Mouse (Mus musculus) cerebellum, postnatal 4 days (tissue): ENCODE results near the gene Gigyf2.

ENCODE experiments used
- DNase-seq, 2 experiments: peaks; one replicate each; pipeline ENCODE4 v3.0.0; 2022; ENCODE audit warnings: low spot score in 2 of 2, mixed read lengths in 1 of 2

The Gigyf2 gene

DNA sequence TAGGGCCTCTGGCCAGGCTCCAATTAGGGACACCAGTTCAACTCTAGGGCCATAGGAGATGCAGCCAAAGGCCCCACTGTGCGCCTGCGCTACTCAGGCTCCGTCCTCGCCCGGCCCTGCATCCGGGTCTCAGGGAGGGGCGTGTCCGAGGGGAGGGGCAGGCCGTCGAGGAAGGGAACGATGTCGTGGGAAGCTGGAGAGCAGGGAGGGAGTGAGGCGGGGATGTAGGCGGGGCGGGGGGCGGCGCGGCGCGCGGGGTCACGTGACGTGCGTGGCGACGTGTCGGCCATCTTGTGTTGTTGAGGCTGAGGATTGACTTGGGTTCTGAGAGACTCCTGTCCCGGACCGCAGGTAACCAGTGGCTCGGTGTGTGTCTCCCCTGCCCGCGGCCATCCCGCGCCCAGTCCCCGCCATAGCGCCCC is at the start of gene Gigyf2:
TSS of gene Gigyf2 (plus strand) at position 257 of the 422 bp plus-strand sequence.
- DNase-seq: peak; percentile 94 to 97

DNA sequence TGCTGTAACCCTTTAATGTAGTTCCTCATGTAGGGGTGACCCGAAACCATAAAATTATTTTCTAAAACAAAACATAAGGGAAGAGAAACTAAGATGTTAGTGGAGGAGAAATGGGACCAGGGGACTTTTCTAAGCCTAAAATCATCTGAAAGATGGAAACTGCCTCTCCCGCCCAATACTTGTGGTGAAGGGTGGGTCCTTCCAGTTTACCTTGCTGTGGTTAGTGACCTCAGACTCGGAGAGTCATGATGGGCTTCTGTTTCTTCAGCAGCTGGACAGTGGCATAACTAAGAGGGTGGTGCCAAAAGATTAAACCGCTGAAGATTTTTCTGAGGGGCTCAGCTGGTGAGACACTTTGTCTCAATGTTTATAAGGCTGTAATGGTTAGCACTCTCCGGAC is 46.5 kb upstream of the Gigyf2 start:
- DNase-seq: no peak

DNA sequence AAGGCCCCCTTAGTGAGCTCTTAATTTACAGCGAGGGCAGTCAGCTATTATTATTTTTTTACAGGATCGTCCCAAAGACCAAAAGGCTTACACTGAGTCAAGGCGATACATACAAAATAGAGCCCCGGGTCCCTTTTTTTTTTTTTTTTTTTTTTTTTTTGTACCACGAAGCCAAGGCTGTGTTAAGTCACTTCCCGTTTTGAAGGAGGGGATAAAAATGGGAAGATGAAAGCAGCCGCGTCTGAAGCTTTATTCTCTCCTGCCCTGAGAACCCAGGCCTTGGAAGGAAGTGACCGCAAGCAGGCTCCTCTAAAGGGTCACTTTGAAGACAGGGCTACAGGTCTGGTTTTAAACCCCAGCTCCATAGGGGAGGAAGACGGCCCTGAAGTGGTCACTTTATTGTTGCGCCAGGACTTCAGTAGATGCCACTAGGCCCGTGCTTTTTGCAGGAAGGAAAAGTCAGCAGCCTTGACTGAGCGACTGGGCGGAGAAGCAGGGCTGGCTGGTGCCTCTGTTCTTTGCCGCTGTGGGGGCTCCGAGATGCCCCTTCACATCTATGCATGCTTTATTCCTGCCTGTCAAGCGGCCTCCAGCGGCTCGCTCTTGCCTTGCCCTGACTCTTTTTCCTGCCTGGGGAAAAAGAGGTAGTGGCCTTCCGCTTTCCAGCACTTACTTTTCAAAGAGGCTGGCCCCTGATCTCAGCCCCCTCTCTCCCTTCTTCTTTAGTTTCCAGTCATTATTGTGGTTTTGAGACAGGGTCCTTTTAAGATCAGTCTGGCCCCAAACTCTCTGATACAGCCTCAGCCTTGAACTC is 45.0 kb upstream of the Gigyf2 start:
- no peak for DNase-seq

DNA sequence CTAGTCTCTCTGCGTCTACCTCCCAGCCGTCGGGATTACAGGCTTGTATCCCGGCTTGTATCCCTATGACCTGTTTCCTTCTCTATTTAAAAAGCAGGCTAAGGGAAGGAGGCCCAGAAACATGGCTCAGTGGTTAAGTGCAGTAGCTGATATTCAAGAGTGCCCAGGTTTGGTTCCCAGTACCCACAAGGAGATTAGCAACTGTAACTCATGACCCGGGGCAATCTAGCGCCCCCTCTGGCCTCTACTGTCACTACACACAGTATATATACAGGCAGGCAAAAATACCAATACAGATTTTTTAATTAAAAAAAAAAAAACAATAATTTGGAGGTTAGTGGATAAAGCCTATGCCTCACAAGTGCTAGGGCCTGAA is 44.4 kb upstream of the Gigyf2 start:
- no peak for DNase-seq

DNA sequence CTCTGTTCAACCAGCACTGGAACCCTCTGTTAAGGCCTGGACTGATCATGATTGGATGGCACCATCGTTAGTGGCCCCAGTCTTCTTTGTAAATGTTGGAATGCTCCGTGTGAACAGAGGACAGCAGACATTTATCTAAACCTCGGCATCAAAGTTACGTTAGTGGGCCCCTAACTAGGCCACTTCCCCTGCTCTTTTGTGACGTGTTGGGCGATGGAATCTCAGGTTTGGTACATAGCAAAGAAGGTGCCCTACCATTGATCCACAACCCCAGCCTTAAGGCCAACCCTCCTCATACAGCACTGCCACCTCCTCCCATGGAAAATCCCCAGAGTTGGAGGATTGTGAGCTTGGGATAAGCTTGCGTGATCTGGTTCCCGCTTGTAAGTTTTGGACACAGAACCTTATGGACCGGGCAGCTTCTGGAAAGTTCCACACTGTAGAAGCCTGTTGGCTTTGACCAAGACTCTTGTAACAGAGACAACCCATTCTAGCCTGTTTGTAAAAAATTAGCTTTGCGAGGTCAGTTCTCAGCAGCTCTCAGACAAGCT is 43.3 kb upstream of the Gigyf2 start:
- DNase-seq: no peak

DNA sequence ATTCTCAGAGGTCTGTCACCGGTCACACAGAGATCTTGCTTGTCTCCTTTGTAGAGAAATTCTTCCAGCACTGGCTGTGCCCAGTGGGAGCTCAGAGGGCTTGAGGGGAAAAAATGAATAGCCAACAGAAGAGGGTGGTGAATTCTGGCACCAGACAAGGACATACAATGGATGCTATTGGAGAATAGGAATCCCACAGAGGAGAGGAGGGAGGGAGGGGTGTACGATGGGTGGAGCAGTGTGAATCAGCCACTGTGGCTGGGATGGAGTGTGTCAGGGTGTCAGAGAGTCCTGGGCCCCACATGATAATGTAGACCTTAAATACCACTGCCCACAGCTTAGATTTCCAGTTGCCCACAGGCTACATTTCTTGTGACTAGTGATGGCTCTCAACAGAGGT is 39.7 kb upstream of the Gigyf2 start:
- no peak for DNase-seq

DNA sequence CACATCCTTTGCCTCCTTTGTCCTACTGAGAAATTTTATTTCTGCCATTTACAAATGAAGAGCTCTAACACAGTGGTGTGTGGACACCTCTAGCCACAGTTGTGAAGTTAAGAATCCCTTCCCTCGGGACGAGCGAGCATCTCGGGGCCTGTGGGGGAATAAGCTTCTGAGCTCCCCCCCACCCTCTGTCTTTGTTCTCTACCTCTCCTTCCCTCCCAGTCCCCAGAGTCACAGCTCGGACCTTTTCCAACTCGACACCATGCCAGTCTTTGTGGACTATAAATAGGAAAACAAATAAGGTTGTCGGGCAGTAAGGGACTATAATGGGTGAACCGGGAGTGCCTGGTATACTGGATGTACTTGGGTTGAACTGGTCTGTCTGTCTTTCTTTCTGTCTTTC is 35.4 kb upstream of the Gigyf2 start:
- no peak for DNase-seq

DNA sequence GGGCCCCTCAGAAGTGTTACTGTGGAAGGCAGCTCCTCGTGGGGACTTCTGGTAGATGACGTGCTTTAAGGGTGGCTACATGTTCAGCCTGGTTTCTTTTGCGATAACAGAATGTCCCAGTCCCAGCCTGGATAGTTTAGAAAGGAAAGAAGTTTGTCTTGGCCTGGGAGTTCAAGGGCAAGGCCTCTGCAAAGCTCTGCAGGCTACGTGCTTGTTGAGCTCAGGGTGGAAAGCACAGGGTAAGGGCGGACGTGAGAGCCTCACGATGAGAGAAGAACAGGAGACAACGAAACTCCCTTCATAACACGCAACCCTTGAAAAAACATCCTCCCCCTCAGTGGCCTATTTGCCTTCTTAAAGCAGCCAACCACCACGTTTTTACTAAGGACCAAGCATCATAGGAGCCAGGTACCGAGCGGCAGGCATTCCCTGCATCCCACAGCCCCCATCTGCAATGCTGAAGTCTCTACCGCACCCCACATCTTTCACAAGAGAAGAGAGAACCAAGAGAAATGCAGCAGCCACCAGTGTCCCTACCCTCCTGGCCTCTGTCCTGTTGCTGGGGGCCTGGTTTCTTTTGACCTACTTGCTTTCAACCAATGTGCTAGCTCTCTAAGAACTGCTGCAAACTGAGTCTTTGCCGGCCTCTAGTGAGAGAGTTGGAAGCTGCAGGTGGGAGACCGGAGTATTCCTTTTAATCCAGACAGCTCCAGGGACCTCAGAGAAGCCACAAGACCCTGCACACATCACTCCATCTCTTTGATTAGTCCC is 34.2 kb upstream of the Gigyf2 start:
- peak in 1 of 2 experiments; percentile 40 for DNase-seq

DNA sequence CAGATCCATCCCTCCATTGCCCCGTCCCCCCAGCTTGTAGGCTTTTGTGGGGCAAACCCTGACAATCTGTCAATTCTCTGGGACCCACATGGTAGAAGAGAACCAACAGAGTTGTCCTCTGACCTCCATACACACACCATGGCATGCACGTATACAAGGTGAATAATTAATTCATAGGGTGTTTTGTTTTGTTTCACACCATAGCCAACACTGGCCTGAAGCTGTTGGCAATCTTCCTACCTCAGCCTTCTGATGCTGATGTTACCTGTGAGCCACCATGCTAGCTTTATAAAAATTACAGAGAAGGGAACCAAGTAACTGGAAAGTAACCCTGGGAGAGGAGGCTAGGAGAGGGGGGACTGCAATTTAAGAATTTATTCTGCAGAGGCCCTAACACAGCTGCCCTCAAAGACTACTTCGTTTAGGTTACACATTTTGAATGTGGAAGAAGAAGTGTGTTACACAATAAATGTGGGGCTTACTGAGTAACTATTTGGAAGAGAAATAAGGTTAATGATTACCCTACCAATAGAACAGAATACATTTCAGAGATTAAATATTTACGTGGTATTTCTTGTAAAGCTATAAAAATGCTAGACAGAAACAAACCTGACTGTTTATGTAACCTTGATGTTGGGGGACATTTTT is 32.6 kb upstream of the Gigyf2 start:
- DNase-seq: no peak

DNA sequence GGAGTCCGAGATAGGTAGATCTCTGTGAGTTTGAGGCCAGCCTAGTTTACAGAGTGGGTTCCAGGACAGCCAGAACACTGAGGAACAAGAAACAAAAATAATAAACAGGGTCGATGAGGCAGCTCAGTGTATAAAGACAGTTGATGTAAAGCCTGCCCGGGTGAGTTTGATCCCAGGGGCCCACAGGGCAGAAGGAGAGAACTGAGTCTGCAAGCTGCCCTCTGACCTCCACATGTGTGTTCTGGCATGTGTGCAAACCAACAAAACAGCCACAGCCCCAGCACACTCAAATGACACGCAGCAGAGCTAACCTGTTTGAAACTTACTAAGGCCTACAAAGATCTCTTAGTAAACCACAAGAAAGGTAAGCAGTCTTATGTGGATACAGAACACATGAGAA is 31.8 kb upstream of the Gigyf2 start:
- no peak for DNase-seq

DNA sequence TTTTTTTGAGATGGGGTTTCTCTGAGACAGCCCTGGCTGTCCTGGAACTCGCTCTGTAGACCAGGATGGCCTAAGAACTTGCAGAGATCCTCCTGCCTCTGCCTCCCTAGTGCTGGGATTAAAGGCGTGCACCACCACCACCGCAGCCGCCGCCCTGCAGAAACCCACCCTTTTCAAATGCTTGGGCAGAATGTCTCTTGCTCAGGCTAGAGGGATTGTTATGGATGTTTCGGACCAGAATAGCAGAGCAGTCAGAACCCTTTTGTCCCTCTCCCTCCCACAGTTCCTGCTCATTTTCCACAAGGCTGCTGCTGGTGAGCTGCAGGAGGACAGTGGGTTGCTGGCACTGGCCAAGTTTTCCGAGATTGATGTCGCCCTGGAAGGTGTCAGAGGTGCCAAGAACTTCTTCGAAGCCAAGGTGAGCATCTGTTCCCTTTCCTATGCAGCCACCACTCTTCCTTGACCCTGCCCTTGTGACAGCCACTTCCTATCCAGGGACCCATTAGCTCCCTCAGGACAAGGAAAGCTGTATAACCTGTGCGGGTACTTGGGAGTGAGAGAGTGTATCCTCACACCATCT is 29.4 kb upstream of the Gigyf2 start:
- no peak for DNase-seq

DNA sequence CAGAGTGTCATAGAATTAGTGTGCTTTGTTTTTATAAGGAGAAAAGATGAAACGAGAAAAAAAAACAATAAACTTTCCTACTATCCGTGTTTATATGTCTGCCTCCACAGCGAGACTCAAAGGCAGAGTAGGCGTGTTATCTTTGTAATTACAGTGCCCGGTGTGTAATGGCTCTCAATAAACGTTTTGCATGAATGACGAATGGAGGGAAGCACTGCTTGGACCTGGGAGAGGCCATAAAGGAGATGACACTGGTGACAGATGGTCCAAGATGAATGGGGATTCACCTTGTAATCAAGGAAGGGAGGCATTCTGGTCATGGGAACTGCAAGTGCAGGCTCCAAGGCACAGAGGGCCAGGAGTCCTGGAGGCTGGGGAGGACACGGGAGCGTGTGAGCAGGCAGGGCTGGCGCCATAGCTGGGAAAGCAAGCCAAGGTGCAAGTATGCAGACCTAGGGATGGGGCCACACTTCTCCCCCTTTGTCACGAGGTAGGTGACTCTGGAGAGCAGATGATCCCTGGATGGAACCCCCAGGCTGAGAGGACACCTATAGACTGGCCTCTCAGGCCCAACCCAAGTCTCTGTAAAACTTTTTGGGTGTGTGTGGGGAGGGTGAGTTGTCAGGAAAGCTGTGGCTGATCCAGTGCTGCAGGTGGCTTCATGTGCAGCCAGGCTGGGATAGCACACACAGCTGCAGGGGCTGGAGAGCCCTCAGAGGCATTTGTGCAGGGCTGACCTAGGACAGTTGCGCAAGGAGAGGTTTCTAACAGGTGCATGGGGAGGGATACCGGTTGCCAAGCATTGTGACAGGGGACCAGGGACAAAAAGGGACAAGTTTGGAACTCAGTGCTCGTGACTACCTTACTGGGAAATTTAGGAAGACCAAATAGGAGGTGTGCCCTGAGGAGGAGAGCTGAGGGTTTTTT is 26.2 kb upstream of the Gigyf2 start:
- DNase-seq: no peak

DNA sequence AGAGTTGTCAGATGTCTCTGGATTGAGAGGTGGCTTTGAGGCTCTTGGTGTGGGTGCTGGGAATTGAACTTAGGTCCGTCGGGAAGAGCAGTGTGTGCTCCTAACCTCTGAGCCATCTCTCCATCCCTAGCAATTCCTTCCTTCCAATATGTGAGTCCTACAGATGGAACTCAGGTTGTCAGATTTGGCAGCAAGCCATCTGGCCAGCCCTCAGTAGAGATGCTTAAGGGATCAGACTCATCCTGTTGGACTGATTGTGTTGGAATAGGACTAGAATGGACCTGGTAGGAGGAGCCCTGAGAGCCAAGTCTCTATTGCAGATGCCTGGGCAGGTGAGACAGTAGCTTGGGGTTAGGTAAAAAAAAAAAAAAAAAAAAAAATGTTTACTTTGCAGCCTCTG is 24.8 kb upstream of the Gigyf2 start:
- DNase-seq: peak in 1 of 2 experiments; percentile 42

DNA sequence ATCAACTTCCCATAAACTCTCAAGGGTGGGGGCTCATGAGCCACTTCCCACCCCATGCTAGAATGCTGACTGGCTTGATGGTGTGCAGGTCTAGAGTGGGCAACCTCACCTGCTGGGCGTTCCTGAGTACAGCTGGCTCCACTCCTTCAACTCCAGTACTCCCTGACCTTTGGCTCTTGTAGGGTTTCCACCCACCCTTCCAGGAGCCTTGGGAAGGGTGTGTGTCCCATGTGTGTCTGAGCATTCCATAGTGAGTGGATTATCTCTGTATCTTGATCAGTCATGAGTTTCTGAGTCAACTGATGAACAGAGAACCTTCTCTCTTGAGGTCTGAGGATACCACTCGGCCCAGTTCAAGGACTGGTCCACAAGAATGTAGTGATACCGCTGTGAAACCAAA is 17.8 kb upstream of the Gigyf2 start:
- no peak for DNase-seq

DNA sequence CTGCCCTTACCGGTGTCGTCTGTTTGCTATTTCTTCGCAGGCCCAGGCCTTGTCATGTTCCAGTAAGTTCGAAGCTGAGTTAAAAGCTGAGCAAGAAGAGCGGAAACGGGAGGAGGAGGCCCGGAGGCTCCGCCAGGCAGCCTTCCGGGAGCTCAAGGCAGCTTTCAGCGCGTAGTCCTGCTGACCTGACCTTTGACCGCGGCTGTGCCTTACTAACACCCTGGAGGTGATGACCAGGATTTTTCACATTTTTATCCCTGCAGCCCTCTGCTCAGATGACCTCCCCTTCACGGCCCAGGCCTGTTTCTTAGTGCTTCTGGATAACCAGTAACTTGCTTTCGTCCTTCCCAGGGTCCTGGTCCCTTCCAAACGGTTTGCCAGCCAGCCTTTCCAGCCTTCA is 17.2 kb upstream of the Gigyf2 start:
- DNase-seq: no peak

DNA sequence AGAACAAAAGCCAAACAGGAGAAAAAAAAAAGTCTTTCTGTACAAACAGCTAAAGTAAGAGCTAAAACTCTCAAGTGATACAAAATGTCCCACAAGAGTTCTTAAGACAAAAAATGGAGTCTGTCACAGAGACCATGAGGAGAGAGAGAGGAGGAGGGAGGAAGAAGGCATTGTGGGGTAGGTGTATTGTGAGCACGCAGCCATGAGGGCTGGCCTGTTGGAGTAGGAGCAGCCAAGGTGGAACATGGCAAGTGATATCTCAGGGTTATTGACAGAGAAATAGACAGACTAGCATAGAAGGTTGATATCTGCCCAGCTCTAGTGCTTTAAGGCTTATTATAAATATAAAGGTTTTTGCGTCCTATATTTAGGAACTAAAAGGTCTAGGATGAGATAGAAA is 14.1 kb upstream of the Gigyf2 start:
- DNase-seq: no peak

DNA sequence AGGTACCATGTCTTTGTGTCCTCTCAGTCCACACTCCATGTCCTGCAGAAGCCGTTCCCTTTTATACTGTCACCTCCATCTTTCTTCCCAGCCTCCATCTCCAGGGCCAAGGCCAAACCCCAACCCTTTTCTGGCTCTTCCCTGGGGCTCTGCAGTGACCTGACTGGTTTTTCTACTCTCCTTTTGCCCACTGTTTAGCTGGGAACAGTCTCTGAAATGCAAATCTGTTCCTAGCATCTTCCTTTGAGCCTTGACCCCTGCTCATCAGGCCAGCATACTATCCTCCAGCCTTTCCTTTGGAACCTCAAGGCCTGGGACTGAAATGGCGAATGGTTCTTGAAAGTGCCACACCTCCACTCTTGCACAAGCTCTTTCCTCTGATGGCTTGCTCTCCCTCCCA is 13.7 kb upstream of the Gigyf2 start:
- DNase-seq: no peak

DNA sequence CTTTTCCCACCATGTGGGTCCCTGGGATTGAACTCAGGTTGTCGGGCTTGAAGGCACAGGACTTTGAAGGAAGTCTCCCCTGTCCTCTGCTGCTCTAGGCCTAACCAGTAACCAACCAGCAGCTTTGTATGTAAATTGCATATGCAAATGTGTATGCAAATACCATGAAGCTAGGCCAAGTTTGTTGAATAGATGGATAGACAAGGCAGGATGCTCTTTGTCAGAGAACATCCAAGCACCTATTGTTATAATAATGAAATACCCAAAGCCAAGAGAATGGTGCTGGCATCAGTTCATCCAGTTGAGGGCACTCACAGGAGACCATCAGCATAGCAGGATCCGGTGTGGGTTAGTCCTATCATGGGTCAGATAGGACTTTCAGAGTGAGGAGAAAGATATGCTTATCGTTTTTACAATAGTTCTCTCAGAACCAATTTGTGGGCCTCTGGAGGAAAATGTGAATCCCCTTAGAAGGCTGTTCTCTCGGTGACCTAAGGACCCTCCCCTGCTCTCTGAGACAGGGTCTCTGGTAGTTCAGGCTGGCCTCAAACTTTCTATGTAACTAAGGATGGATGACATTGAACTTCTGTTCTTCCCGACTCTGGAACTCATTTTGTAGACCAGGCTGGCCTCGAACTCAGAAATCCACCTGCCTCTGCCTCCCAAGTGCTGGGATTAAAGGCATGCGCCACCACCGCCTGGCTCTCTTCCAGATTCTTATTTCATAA is 12.8 kb upstream of the Gigyf2 start:
- no peak for DNase-seq

DNA sequence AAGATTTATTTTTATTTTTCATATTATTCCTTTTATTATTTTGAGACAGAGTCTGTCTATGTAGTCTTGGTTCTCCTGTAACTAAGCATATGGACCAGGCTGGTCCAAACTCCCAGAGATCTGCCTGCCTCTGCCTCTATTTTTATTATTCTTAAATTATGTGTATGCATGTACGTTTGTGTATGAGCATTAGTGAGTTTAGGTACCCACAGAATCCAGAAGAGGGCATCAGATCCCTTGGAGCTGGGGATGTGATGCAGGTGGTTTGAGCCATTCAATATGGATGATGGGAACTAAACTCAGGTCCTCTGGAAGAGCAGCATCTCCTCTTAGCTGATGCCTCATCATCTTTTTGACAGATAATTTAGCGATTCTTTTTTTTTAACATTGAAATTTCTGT is 11.4 kb upstream of the Gigyf2 start:
- DNase-seq: no peak

DNA sequence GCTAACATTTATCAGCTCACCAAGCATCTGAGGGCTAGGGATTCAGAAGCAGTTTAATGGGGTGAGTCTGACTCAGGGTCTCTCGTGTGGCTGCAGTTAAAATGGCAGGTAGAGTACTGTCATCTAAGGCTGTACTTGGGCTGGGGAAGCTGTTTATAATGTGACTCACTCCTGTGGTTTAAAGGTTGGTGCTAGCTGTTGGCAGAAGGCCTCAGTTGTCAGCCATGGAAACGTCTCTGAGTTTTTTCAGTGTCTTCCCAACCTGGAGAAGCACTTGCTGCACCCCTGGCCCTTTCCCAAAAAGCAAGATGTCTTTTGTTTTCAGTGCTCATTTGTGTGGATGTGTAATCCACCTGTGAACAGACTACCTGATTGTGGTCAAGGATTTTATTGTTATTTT is 10.9 kb upstream of the Gigyf2 start:
- DNase-seq: no peak
